Mouse (Mus musculus): ENCODE results near the gene 1700025G04Rik. TPM values are rescaled to one million over a fixed set of nuclear protein-coding genes. Genes with fewer than 3 reads are reported as not detected.
A peak's percentile ranks its signal among the peaks of the same experiment; 100 is the strongest.

1700025G04Rik gene
- polyA plus RNA-seq, 1 experiment from 2014 or later: 29.1 TPM

DNA sequence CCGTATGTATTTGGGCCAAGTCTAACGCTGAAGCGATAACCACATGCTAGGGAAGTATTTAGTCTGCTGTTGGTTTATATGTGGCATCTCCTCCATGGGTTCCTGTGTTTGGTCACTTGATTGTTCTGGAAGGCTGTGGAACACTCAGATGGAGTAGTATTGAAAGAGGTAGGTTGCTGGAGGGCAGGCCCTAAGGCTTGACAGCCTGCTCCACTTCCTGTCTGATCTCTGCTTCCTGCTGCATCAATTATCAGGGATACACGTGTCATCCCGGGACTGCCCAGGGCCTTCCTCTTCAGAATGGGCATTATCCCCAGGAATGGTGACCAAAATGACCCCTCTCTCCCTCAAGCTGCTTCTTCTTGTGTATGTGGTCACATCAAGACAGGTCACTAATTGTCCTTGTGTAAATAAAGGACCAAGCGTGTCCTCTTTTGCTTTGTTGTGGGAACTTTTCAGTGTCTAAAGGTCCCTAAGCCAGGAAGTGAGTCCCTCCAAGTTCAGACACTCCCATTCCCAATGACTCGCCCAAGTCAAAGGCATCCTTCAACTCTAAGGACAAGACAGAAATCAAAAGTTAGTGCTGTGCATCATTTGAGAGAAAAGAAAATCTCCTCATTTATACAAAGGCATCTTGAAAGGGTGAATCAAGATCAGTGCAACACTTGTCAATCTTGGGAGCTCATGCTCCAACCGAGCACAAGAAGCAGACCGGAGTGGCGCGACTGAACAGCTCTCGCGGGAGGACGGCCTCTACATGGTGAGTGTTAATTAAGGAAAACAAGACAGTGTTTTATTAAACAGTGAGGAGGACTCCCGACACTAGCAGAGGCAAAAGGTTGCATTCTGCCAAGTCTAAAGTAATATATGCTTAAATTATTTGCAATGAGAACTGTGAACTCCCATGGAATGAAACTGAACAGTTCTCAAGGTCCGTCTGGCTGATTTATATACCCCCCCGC, 114.2 kb downstream of the 1700025G04Rik start:
- H3K9me3 ChIP-seq (ENCODE audit: control insufficient read depth, low read length): no peaks in the 10 kb centered on the region
- H3K27ac ChIP-seq (ENCODE audit: low read depth, low read length): no peak overlapping the region
- ATAC-seq (ENCODE audit: low read depth): no peak
- H3K27me3 ChIP-seq (ENCODE audit: control insufficient read depth, insufficient read depth, low read length): no peaks in the 10 kb centered on the region
- no peaks in the 10 kb centered on the region for H3K36me3 ChIP-seq (ENCODE audit: control insufficient read depth, insufficient read depth, low read length)
- peaks cover 8% of the 10 kb centered on the region; the same call in 1 of the 2 replicates for H3K4me1 ChIP-seq (ENCODE audit: control insufficient read depth, insufficient read depth, low read length)
- no peak overlapping the region for H3K4me3 ChIP-seq (ENCODE audit: low read depth, low read length)
- H3K4me2 ChIP-seq (ENCODE audit: low read depth, low read length): no peak overlapping the region
- 65% methylated on average over 17 of the region's 17 CpGs for WGBS
- H3K9ac ChIP-seq (replicated peaks; ENCODE audit: low read depth, low read length): no peak overlapping the region

DNA sequence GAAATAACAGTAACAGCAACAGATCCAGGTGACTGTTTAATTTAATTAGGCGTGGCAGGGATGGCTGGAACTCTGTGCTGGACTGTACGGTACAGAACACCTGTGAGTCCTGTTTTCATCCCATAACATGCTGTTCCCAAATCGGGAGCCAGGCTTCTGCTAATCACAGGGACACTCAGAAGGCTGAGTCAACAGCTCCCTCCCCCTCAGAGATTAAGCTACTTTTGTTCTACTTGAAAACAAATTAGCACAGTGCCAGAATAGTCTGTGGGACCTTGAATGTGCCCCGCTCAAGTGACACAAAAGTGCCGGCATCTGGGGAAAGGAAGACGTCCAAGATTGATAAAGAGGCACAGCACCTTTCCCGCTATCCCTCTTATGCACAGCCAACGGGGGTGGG, 115.0 kb downstream of the 1700025G04Rik start:
- H3K4me3 ChIP-seq (ENCODE audit: low read depth, low read length): no peak overlapping the region
- ATAC-seq (ENCODE audit: low read depth): no peak
- no peaks in the 10 kb centered on the region for H3K36me3 ChIP-seq (ENCODE audit: control insufficient read depth, insufficient read depth, low read length)
- H3K4me2 ChIP-seq (ENCODE audit: low read depth, low read length): no peak overlapping the region
- H3K4me1 ChIP-seq (ENCODE audit: control insufficient read depth, insufficient read depth, low read length): peaks cover 8% of the 10 kb centered on the region; the same call in 1 of the 2 replicates
- no peak overlapping the region for H3K27ac ChIP-seq (ENCODE audit: low read depth, low read length)
- H3K9ac ChIP-seq (replicated peaks; ENCODE audit: low read depth, low read length): no peak overlapping the region
- H3K27me3 ChIP-seq (ENCODE audit: control insufficient read depth, insufficient read depth, low read length): no peaks in the 10 kb centered on the region
- 80% methylated on average over 8 of the region's 8 CpGs for WGBS
- no peaks in the 10 kb centered on the region for H3K9me3 ChIP-seq (ENCODE audit: control insufficient read depth, low read length)

DNA sequence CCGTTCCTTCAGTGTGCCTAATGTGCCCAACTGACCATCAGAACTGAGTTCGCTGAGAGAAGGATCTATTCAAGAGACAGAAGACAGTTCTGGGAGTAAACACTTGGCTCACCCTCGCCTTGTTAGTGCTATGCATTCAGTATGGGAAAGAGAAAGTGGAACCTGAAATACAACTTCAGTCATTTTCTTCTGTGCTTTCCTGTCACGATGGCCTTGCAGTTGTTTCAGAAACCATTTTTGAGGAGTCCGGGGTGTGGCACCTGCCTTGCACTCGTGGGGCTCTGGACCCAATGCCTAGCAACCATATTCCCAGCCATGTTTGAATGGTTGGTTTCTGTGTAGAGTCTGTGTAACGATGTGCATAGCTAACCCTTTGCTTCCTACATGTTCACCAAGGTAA, 115.5 kb downstream of the 1700025G04Rik start:
- H3K36me3 ChIP-seq (ENCODE audit: control insufficient read depth, insufficient read depth, low read length): no peaks in the 10 kb centered on the region
- H3K4me1 ChIP-seq (ENCODE audit: control insufficient read depth, insufficient read depth, low read length): peaks cover 8% of the 10 kb centered on the region; the same call in 1 of the 2 replicates
- H3K4me3 ChIP-seq (ENCODE audit: low read depth, low read length): no peak overlapping the region
- WGBS: 94% methylated on average over 7 of the region's 7 CpGs
- no peak overlapping the region for H3K9ac ChIP-seq (replicated peaks; ENCODE audit: low read depth, low read length)
- no peak for ATAC-seq (ENCODE audit: low read depth)
- no peak overlapping the region for H3K27ac ChIP-seq (ENCODE audit: low read depth, low read length)
- H3K4me2 ChIP-seq (ENCODE audit: low read depth, low read length): no peak overlapping the region
- H3K27me3 ChIP-seq (ENCODE audit: control insufficient read depth, insufficient read depth, low read length): no peaks in the 10 kb centered on the region
- no peaks in the 10 kb centered on the region for H3K9me3 ChIP-seq (ENCODE audit: control insufficient read depth, low read length)

DNA sequence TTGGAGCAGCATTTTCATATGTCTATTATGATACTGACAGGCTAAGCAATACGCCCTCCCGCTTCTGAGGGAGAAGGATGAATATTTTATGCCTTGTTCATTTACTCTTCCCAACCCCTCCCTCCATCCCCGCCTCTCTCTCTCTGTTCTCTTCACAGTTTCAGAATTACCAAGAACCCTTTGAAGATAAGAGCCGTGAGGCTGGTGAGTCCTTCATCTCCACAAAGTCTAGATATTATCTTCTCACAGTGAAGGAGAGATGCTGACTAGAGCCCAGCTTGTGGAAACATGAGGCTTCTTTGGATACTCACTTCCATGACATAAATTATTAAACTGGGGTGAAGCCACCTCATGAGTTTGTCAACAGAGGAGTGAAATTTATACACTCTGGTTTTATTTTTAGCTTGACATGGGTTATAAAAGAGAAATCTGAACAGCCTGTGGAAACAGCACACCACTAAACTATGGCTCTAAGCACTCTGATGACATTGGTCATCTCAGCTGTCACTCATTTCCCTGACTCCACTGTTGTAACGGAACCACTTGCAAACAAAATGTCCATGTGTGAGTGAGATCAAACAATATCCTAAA, 116.7 kb downstream of the 1700025G04Rik start:
- no peaks in the 10 kb centered on the region for H3K9me3 ChIP-seq (ENCODE audit: control insufficient read depth, low read length)
- 77% methylated on average over 5 of the region's 5 CpGs for WGBS
- no peaks in the 10 kb centered on the region for H3K27me3 ChIP-seq (ENCODE audit: control insufficient read depth, insufficient read depth, low read length)
- no peaks in the 10 kb centered on the region for H3K36me3 ChIP-seq (ENCODE audit: control insufficient read depth, insufficient read depth, low read length)
- no peak for ATAC-seq (ENCODE audit: low read depth)
- H3K9ac ChIP-seq (replicated peaks; ENCODE audit: low read depth, low read length): no peak overlapping the region
- H3K4me3 ChIP-seq (ENCODE audit: low read depth, low read length): no peak overlapping the region
- H3K4me1 ChIP-seq (ENCODE audit: control insufficient read depth, insufficient read depth, low read length): peaks cover 8% of the 10 kb centered on the region; the same call in 1 of the 2 replicates
- H3K27ac ChIP-seq (ENCODE audit: low read depth, low read length): no peak overlapping the region
- no peak overlapping the region for H3K4me2 ChIP-seq (ENCODE audit: low read depth, low read length)

DNA sequence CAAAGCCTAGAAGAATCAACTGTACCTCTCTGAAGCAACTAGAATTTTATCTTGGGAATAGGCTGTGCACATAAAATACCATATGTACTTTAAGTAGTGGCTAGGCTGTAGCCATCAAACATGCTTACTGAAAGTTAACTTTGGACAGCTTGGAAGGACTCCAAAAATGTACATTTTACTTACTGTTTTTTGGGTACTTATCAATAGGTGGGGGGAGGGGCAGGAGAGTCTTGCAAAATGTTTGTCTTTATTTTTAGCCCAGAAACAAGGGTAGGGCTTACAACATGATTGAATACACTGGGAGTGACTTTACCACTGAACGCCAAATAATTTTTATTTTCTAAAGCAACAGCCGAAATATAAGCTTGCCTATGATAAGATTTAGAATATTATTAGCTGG, 118.3 kb downstream of the 1700025G04Rik start:
- H3K27ac ChIP-seq (ENCODE audit: low read depth, low read length): no peak overlapping the region
- H3K36me3 ChIP-seq (ENCODE audit: control insufficient read depth, insufficient read depth, low read length): no peaks in the 10 kb centered on the region
- H3K4me1 ChIP-seq (ENCODE audit: control insufficient read depth, insufficient read depth, low read length): peaks cover 4% of the 10 kb centered on the region; the same call in 1 of the 2 replicates
- no peak overlapping the region for H3K9ac ChIP-seq (replicated peaks; ENCODE audit: low read depth, low read length)
- ATAC-seq (ENCODE audit: low read depth): no peak
- no peaks in the 10 kb centered on the region for H3K27me3 ChIP-seq (ENCODE audit: control insufficient read depth, insufficient read depth, low read length)
- H3K9me3 ChIP-seq (ENCODE audit: control insufficient read depth, low read length): no peaks in the 10 kb centered on the region
- H3K4me2 ChIP-seq (ENCODE audit: low read depth, low read length): no peak overlapping the region
- 99% methylated on average over 2 of the region's 2 CpGs for WGBS
- no peak overlapping the region for H3K4me3 ChIP-seq (ENCODE audit: low read depth, low read length)

DNA sequence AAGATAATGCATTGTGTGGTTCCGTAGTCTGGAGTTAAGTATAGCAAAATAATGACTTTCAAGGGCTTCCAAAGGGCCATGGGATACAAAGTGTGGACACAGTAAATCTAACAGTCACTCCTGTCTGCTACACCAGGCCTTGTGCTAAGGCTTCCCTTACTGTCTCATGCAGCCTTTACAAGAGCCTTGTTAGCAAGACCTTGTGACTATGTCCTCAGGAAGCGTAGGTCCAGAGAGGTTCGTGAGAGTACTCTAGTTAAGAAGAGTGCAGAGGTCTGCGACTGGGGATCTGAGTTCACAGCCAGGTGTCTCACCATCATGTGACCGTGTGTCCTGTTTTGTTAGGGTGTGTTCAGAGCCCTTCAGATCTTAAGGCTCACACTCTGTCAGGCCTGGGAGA, 121.8 kb downstream of the 1700025G04Rik start:
- Histone ChIP-seq H3K4me2 (ENCODE audit: low read depth, low read length) (no peak overlapping the region), H3K27ac (ENCODE audit: low read depth, low read length) (no peak overlapping the region), H3K4me1 (ENCODE audit: control insufficient read depth, insufficient read depth, low read length) (no peaks in the 10 kb centered on the region), H3K4me3 (ENCODE audit: low read depth, low read length) (no peak overlapping the region), H3K36me3 (ENCODE audit: control insufficient read depth, insufficient read depth, low read length) (no peaks in the 10 kb centered on the region), H3K9me3 (ENCODE audit: control insufficient read depth, low read length) (no peaks in the 10 kb centered on the region), H3K27me3 (ENCODE audit: control insufficient read depth, insufficient read depth, low read length) (no peaks in the 10 kb centered on the region), H3K9ac (replicated peaks; ENCODE audit: low read depth, low read length) (no peak overlapping the region)
- 93% methylated on average over 5 of the region's 5 CpGs for WGBS
- no peak for ATAC-seq (ENCODE audit: low read depth)

DNA sequence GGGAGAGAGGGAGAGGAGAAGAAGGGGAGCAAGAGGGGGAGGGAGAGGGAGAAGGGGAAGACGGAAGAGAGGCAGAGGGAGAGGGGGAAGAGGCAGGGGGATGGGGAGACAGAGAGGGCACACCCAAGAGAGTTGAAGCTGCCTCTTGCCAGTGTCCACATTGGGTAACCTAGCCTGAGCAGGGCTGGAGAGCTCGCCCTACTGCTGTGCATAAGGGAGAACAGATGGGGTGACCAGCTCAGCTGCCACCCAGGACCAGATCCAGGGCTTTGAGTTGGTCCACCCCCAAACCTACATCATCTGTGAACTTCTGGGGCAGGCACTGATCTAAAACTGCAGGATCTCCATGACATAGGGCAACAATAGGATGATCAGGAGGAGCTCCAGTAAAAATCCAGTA, 125.1 kb downstream of the 1700025G04Rik start:
- Histone ChIP-seq H3K27me3 (ENCODE audit: control insufficient read depth, insufficient read depth, low read length) (no peaks in the 10 kb centered on the region), H3K27ac (ENCODE audit: low read depth, low read length) (no peak overlapping the region), H3K9ac (replicated peaks; ENCODE audit: low read depth, low read length) (no peak overlapping the region), H3K4me3 (ENCODE audit: low read depth, low read length) (no peak overlapping the region), H3K4me1 (ENCODE audit: control insufficient read depth, insufficient read depth, low read length) (no peaks in the 10 kb centered on the region), H3K36me3 (ENCODE audit: control insufficient read depth, insufficient read depth, low read length) (no peaks in the 10 kb centered on the region), H3K4me2 (ENCODE audit: low read depth, low read length) (no peak overlapping the region), H3K9me3 (ENCODE audit: control insufficient read depth, low read length) (no peaks in the 10 kb centered on the region)
- WGBS: 100% methylated on average over 2 of the region's 2 CpGs
- 0 out of 2 replicates have a peak, but pooled peaks have one; percentile 24 for ATAC-seq (ENCODE audit: low read depth)

DNA sequence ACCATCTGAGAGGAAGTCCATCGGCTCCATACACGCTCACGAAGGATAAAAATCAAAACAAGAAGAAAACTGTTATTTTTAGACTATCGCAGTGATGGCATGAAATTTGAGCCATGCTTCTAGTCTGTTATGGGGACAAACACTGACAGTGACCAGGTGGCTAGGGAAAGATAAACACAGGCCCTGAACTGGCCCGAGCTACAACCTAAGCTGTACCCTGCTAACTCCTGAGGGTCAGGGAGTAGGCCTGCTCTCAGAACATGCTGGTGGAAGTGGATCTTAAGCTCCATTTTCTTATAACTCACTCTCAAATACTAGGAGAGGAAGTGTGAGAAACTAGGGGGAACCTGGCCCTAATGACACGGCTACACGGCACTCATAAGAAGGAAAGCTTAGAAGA, 126.7 kb downstream of the 1700025G04Rik start:
- H3K4me3 ChIP-seq (ENCODE audit: low read depth, low read length): no peak overlapping the region
- H3K4me1 ChIP-seq (ENCODE audit: control insufficient read depth, insufficient read depth, low read length): no peaks in the 10 kb centered on the region
- no peaks in the 10 kb centered on the region for H3K36me3 ChIP-seq (ENCODE audit: control insufficient read depth, insufficient read depth, low read length)
- H3K9me3 ChIP-seq (ENCODE audit: control insufficient read depth, low read length): no peaks in the 10 kb centered on the region
- H3K4me2 ChIP-seq (ENCODE audit: low read depth, low read length): no peak overlapping the region
- no peak overlapping the region for H3K27ac ChIP-seq (ENCODE audit: low read depth, low read length)
- 85% methylated on average over 7 of the region's 7 CpGs for WGBS
- no peak overlapping the region for H3K9ac ChIP-seq (replicated peaks; ENCODE audit: low read depth, low read length)
- no peak for ATAC-seq (ENCODE audit: low read depth)
- no peaks in the 10 kb centered on the region for H3K27me3 ChIP-seq (ENCODE audit: control insufficient read depth, insufficient read depth, low read length)

DNA sequence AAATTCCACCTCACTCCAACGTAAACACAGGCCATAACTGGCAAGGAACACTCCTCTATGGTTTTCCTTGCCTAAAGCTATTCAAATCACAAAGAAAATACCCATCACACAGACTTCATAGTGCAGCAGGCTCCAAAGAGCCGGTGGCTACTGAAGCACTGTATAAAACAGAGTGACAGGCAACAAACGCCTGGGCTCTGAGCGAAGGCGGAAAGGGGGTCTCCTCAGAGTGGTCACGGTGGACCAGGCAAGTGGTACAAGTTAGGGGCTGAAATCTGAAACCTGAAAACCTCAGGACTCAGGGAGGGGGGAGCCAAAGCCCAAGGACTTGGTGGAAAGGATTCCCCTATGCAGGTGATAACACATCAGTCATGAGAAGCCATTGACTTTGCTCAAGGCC, 127.8 kb downstream of the 1700025G04Rik start:
- H3K27ac ChIP-seq (ENCODE audit: low read depth, low read length): no peak overlapping the region
- no peak overlapping the region for H3K4me3 ChIP-seq (ENCODE audit: low read depth, low read length)
- WGBS: 61% methylated on average over 6 of the region's 6 CpGs
- H3K9ac ChIP-seq (replicated peaks; ENCODE audit: low read depth, low read length): no peak overlapping the region
- ATAC-seq (ENCODE audit: low read depth): no peak
- no peak overlapping the region for H3K4me2 ChIP-seq (ENCODE audit: low read depth, low read length)
- H3K9me3 ChIP-seq (ENCODE audit: control insufficient read depth, low read length): no peaks in the 10 kb centered on the region
- no peaks in the 10 kb centered on the region for H3K36me3 ChIP-seq (ENCODE audit: control insufficient read depth, insufficient read depth, low read length)
- H3K4me1 ChIP-seq (ENCODE audit: control insufficient read depth, insufficient read depth, low read length): peaks cover 2% of the 10 kb centered on the region; the same call in 1 of the 2 replicates
- no peaks in the 10 kb centered on the region for H3K27me3 ChIP-seq (ENCODE audit: control insufficient read depth, insufficient read depth, low read length)

All from neural tube, embryonic 14.5 days (tissue).